Mouse (Mus musculus) ES-CJ7 (cell line): Measurements from ENCODE around the gene Fzd2.
"Not testable (repeated sequence)": the region's sequence is repeated elsewhere in the genome, so short reads cannot be mapped to it uniquely, and the experiment has no call there.

Source experiments
- DNase-seq: peaks from one replicate; pipeline ENCODE4 v3.0.0; 2011; ENCODE audit warnings: low read depth, low spot score

Fzd2 gene

DNA sequence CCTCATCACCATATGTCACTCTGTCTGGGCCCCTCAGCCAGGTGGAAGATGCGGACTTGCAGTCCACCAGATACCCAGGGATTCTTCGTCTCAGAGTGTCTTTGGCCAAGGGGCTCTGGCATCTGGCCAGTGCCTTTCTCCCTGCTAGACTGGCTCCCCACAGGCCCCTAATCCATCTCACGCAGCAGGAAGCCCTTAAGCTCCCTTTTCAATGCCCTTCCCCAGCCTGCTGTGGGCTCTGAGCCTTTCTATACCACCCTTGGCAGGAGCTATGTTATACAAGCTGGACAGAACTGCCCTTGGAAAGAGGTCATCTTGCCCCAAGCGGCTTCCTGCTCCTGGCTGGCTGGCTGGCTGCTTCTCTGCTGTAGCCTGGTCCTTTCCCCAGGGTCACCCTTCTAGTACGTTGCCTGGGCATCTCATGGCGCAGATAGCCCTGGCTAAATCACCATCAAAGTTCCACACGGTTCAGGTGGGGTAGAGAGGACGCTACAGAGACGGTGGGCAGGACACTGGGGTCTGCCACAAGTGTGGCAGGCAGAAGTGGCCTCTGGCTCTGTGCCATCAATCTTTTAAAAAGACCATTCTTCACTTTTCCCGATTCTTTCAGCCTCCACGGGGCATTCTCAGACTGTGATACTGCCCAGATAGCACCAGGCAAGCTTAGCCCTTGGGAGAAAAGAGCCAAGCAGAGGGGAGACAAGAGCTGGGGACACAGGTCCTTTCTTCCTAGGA lies 22.7 kb upstream of the Fzd2 start:
- DNase-seq, result no peak

DNA sequence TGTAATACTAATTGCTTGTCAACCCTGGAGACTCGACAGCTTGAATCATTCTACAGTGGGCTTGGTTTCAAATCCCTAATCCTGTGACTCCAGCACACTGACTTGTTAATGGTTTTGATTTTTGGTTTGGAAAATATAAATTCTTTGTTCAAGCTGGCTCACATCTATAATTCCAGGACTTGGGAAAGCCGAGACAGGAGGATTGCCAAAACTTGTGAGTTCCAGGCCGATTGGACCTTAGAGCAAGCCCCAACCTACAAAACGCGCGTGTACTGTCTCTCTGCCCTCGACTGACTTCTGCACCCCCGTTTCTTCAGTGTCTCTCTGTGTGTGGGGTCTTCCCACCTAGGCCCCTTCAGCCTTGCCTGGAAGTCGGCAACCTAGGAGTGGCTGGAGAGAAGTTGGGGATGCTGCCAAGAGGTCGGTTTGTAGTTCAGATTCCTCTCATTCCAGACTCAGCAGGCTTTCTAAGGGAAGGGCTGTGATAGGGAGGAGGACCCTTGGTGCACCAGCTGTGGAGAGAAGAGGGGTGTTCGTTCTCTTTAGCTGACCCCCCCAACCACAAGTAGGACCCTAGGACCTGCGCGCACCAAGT lies 22.1 kb upstream of the Fzd2 start:
- peak; percentile 87 for DNase-seq

DNA sequence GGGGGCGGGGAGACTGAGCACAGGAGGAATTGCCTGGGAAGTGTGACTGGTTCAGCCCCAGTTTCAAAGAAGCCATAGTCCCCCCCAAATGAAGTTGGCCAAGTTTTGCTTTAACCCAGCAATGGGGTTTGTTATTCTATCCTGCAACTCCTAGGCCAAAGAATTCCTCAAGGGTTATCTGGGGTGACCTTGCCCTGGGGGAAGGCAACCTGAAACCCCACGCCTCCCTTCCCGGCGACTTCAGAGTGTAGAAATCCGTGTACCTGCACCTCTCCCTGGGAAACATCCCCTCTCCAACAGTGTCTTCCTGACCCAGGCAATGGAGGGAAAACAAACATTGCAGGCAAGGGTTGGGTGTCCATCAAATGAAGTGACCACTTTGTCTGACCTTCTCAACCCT lies 21.5 kb upstream of the Fzd2 start:
- peak; percentile 78 for DNase-seq

DNA sequence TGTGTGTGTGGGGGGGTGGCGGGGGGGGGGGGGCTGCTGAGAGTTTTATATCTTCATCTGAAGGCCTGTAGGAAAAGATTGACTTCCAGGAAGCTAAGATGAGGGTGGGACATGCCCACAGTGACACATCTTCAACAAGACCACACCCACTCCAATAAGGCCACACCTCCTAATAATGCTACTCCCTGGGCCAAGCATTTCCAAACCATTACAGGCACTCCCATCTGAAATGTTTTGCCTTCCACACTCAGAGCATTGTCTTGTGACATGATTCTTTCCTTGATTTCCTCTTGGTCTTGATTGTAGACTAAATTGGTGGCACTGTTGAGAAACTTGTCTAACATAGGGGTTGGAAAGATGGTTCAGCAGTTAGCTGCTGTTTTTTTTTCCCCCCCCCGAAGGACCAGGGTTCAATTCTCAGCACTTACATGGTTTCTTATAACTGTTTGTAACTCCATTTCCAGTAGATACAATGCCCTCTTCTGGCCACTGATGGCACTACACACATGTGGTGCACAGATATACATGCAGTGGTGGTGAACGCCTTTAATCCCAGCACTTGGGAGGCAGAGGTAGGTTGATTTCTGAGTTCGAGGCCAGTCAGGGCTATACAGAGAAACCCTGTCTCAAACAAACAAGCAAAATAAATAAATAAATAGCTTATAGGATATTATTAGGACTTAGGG lies 17.6 kb upstream of the Fzd2 start:
- peak; percentile 78 for DNase-seq

DNA sequence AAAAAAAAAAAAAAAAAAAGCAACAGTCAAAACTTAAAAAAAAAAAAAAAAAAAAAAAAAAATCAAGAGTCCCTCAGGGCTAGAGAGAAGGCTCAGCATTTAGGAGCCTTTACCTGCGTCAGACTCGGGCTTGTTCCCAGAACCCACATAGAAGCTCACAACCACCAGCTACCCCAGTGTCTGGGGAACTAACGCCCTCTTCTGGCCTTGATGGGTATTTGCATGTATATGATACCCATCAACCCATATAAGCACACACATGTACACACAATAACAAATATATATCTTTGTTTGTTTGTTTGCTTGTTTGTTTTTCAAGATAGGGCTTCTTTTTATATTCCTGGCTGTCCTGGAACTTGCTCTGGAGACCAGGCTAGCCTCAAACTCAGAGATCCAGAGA lies 16.6 kb upstream of the Fzd2 start:
- peak; percentile 48 for DNase-seq

DNA sequence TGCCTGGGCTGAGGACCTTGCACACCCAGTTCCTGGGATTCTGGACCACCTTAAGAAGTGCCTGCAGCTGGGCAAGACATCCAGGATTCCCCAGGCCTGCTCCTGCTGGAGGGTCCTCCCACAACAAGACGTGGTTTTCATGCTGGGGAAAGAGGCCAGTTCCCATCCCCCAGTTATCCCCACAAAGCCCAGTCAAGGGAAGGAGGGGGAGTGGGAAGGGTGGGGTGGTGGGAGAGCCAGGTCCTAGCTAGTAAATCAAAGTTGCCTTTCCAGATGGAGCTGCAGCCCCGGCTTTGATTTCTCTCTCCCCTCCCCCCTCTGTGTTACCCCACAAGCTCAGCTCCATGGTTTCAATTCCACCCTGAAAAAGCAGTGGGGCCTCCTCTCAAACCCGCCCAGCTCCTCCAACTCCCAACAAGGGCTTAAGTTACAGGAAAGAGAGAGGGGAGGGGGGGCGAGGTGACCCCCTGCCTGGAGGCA lies 8.8 kb upstream of the Fzd2 start:
- peak; percentile 66 for DNase-seq

DNA sequence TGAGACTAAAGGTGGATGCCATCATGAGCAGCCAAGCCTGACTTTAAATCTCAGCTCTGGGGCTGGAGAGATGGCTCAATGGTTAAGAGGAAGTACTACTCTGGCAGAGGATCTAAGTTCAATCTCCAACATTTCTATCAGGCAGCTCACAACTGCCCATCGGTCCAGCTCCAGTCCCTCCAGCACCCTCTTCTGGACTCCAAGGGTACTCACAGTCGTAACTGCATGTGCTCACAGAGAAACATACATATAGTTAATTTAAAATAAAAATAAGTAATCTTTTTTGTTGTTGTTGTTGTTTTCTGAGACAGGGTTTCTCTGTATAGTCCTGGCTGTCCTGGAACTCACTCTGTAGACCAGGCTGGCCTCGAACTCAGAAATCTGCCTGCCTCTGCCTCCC lies 4.3 kb upstream of the Fzd2 start:
- DNase-seq, result peak; percentile 79

DNA sequence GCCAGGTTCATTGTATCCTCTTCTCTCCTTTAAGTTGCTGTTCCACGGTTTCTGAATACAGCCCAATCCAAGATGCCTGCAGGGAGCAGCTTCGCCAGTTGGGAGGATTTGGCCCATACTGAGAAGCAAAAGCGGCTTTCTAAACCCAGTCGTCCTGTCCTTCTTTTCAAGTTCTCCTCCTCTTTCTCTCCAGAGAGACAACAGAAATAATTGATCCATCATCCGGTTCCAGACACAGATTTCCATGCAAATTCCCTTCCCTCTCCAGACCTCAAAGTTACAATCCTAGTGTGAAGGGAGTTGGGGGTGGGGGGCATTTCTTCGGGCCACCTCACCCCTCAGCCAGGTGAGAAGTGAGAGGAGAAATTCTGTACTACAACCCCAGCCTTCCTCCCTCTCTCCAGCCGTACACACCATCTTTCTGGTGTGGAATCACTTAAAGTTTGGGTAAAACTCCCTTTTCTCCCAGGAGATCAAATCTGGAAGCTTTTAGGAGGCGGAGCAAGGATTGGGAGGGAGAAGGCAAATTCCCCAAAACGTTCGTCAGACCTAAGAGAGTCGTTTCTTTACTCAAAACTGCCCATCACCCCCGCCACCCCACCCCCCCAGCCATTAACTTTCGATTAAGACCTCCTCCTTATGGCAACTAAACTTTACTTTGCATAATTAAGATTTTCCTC lies 1.2 kb upstream of the Fzd2 start:
- no peak for DNase-seq

DNA sequence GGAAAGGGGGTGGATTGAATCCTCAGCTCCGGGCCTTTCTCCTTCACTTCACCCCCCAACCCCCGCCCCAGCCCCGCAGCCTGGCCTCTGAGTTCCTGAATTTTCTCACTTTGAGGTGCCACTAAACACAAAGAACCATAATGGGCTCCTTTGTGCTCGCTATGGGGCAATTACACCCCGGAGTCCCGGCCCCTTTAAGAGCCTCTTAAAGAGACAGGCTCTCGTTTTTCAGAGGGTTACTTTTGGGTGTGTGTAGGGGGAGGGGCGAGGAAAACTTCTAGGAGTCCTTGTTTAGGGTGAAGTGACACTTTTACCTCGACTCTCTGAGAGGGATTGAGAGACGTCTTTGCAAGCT lies 723 bp upstream of the Fzd2 start:
- DNase-seq, result peak; percentile 92

DNA sequence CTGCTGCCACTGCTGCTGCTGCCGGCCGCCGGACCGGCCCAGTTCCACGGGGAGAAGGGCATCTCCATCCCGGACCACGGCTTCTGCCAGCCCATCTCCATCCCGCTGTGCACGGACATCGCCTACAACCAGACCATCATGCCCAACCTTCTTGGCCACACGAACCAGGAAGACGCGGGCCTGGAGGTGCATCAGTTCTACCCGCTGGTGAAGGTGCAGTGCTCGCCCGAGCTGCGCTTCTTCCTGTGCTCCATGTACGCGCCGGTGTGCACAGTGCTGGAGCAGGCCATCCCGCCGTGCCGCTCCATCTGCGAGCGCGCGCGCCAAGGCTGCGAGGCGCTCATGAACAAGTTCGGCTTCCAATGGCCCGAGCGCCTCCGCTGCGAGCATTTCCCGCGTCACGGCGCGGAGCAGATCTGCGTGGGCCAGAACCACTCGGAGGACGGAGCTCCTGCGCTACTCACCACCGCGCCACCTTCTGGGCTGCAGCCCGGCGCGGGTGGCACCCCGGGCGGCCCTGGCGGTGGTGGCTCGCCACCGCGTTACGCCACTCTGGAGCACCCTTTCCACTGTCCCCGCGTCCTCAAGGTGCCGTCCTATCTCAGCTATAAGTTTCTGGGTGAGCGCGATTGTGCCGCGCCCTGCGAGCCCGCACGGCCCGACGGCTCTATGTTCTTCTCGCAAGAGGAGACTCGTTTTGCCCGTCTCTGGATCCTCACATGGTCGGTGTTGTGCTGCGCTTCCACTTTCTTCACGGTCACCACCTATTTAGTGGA lies 769 bp downstream of the Fzd2 start:
- peak; percentile 70 for DNase-seq

DNA sequence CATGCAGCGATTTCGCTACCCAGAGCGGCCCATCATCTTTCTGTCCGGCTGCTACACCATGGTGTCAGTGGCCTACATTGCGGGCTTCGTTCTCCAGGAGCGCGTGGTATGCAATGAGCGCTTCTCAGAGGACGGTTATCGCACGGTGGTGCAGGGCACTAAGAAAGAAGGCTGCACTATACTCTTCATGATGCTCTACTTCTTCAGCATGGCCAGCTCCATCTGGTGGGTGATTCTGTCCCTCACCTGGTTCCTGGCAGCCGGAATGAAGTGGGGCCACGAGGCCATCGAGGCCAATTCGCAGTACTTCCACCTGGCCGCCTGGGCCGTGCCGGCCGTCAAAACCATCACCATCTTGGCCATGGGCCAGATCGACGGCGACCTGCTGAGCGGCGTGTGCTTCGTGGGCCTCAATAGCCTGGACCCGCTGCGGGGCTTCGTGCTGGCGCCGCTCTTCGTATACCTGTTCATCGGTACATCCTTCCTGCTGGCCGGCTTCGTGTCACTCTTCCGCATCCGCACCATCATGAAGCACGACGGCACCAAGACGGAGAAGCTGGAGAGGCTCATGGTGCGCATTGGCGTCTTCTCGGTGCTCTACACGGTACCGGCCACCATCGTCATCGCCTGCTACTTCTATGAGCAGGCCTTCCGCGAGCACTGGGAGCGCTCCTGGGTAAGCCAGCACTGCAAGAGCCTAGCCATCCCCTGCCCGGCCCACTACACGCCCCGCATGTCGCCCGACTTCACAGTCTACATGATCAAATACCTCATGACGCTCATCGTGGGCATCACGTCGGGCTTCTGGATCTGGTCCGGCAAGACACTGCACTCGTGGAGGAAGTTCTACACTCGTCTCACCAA lies 1.6 kb downstream of the Fzd2 start:
- DNase-seq, result peak; percentile 51

DNA sequence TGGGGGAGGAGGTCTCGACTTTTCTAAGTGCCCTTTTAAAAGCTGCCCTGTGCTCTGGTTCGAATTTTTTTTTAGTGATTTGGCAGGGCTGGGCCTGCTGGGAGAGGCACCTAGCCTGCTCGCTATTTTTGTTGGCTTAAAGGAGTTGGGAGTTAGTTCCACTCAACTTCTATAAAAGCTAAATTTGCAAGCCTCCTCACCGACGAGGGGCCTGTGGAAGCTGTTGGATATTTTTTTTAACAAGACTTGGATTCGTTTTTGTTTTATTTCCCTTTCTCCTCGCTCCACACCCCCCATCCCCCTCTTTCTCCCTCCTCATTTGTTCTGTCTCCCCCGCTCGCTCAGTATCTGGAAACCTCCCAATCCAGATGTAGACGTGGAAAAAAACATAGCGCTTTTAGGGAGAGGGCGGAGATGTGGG lies 2.6 kb downstream of the Fzd2 start:
- DNase-seq, result no peak

DNA sequence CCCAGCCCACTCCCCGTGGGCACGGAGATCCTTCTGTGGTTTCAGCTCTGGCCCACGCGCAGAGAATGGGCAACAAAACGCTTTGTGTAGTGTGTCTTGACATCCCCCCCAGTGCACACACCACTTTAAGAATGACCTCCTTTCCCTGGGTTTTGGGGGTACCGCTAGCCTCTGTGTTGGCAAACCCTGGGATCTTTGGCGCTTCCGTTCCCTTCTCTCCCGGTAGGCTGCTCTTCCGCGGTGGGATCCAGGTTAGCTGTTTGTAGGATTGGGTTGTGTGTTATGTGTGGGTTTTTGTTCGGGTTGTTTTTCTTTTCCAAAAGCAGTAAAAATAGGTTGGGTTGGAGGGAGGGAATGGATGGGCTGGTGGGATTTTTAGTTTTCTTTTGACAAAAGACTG lies 3.0 kb downstream of the Fzd2 start:
- DNase-seq, result not testable (repeated sequence)

DNA sequence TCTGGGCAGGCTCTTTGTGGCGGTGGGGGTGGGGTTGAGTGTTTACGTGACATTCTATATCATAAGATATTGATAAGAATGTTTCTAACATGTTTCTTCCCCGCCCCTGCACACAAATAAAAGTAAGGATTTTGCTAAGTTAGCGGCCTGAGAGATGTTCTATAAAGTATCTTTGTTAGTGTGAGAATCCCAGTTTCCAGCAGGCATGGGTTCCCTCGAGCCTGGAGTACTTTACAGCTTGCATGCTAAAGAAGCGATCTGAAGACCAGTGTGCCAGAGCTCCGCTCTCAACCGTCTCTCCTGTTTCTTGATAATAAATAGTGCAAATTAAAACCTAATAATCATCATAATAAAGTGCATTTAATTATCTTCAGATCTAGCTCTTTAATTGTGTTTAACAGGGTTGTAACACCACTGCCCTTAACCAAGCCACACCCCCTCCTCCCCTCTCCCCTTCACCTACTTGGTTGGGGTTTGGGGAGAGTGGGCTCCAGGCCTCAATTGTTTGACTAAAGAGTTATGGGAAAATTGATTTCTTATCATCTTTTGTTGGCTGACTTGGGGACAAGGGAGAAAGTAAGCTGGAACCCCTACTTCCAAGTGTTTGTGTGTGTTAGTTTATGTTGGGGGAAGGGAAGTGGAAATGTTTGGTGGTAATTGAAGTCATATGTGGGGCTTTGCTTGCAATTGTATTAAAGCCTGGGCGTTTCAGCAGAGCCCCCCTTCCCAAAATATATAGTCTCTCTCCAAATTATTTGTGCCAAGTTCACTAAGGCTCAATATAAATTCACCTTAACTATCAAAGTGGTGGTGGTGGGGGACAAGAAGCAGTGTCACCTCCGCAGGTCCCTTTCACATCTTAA lies 3.7 kb downstream of the Fzd2 start:
- no peak for DNase-seq

DNA sequence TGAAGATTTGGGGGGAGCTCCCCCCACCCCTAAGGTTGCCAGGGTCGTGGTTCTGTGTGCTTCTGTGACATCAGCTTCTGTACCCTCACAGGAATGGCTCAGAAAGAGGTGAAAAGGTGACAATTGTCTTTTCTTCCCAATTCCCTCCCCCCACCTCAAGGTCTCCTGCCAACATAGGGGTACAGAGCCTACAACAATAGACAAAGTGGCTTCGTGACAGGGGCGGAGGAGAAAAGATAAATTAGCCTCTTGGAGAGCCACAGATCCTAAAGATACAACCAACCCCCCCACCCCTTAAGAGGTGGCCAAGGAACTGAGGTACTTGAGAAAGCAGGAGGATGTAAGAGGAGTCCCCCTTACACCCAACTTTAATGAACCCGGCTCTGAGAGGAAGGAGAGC lies 4.5 kb downstream of the Fzd2 start:
- no peak for DNase-seq

DNA sequence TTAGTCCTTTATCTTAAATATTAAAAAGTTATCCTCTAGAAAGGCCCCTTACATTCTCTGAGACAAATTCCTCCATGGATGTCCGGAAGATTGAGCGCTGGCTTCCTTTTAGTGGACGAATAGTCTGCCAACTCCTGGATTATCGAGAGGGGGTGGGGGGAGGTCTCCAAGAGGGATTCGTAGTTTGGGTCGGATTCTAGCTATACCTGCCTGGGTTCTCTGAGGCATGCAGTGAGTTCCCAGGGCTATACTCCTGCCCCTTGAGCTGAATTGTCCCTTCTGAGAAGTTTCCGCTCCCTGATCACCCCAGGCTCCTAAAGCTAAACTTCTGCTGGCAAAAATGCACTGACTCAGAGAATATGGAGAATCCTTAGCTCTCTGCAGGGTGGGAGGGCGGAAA lies 5.3 kb downstream of the Fzd2 start:
- no peak for DNase-seq

DNA sequence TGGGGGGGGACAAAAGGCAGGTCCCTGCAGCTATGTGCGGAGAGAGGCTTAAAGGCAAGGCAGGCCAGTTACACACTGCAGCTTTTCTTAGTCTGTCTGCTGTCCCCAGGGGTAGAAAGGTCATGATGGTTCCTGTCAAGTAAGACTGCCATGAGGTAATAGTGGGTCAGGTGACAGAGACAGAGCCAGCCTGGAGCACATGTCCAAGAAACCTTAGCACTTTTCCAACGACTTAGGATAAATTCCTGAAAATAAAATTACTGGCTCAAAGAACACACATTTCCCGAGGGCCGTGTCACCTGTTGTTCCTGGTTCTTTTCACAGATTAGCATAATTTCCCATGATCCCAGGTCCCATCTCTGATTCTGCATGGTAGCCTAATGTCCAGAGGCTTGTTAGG lies 6.1 kb downstream of the Fzd2 start:
- DNase-seq, result no peak

DNA sequence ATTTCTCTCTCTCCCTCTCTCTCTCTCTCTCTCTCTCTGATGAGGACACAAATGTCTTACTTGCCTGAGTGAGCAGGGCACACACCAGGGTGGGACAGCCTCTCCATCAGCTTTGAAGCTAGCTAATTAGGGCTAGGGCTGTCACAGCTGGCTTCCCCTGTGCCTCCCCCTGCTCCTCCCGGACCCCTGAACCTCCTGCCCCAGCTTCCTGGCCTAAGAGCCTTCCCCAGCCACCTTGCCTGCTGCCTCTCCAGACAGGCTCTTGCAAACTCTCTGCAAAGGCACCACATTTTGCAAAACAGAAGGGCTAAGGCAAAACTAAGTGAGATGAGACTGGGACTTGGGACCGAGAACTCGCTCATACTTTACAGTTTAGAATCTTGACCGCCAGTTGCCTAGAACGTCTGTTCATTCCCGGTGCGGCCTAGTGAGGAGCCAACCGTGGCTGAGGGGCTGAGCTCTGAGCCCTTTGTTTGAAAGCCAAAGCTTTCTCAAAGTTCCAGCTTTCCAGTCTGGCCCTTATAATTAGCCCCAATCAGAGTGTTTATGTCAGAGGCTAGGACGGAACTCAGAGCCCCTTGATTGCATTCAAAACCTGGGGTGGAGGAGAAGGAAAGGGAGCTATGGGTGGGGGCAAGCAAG lies 6.6 kb downstream of the Fzd2 start:
- DNase-seq, result no peak

DNA sequence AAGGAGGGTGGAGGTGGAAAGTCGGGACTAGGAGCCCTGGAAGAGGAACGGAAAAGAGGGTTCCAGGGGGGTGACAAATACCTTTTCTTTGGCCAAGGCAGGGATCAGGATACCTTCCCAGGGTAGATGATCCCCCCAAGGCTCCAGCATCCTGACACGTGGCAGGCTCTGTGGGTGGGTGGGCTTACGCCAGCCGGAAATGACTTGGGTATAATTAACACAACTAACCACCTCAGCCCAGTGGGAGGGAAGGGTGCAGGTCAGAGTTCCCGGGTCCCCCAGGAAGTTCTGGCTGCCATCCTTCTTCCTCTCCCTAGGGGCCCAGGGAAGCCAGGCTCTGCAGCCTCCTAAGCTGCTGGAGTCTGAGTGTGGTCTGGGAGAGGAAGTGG lies 7.1 kb downstream of the Fzd2 start:
- no peak for DNase-seq
